Mouse (Mus musculus): ENCODE data around the gene Hax1. TPM values are rescaled to one million over a fixed set of nuclear protein-coding genes. Genes with fewer than 3 reads are reported as not detected.

Hax1 gene
- total RNA-seq, 1 experiment, result 222 TPM

DNA sequence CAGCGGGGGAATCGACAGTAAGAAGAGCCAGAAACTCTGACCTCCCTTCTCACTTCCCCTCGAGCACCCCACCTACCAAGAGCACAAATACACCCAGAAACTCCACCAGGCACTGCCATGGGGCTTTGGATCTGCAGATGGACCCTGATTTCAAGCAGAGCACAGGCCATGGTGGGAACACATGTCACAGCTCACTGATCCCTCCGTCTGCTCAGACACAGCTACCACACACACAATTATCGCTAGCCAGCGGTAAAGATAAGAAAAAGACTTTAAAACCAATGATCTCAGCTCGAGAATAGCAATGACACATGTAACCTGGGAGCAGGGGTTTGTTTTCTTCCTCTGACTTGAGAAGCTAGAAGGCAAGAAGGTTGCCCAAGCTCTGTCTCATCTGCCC lies 30.1 kb downstream of the Hax1 start:
- in situ Hi-C loops (cut with MboI; ENCODE audit: low sequenced_read_pairs in 2 of 2, unreplicated experiment in 2 of 2), result no loop called here
- TF ChIP-seq CHD2 (IDR thresholded peaks at IDR 0.05; ENCODE audit: low read depth, low read length) (no peak), ZNF384 (IDR thresholded peaks at IDR 0.05; ENCODE audit: low read depth, low read length) (no peak), ZC3H11A (IDR thresholded peaks at IDR 0.05; ENCODE audit: borderline replicate concordance, low read depth, low read length) (no peak), MAFK (IDR thresholded peaks at IDR 0.05; ENCODE audit: insufficient read depth, low read depth, low read length) (no peak), HCFC1 (IDR thresholded peaks at IDR 0.05; ENCODE audit: borderline replicate concordance, insufficient read depth, low read length) (no peak)
- Histone ChIP-seq H3K4me3 (ENCODE audit: insufficient read depth in 1 of 2, low read depth in 1 of 2, low read length in 2 of 2, poor library complexity in 1 of 2, severe bottlenecking in 1 of 2) (no peak overlapping the region), H3K9ac (ENCODE audit: insufficient read depth, low read depth, low read length, poor library complexity, severe bottlenecking) (no peak overlapping the region), H3K9me3 (ENCODE audit: control insufficient read depth, insufficient read depth, low read depth, low read length) (no peaks in the 10 kb centered on the region), H3K27ac (ENCODE audit: insufficient read depth, low read depth, low read length, poor library complexity, severe bottlenecking) (no peak overlapping the region), H3K36me3 (ENCODE audit: control insufficient read depth, insufficient read depth, low read length, poor library complexity, severe bottlenecking) (no peaks in the 10 kb centered on the region), H3K4me1 (ENCODE audit: control insufficient read depth in 2 of 2, insufficient read depth in 2 of 2, low read length in 2 of 2, poor library complexity in 1 of 2) (peaks cover 0 to 4% of the 10 kb centered on the region in 2 experiments; a peak in 2 of 4 replicates)
- no peak for DNase-seq (ENCODE audit: low read depth, low spot score)

DNA sequence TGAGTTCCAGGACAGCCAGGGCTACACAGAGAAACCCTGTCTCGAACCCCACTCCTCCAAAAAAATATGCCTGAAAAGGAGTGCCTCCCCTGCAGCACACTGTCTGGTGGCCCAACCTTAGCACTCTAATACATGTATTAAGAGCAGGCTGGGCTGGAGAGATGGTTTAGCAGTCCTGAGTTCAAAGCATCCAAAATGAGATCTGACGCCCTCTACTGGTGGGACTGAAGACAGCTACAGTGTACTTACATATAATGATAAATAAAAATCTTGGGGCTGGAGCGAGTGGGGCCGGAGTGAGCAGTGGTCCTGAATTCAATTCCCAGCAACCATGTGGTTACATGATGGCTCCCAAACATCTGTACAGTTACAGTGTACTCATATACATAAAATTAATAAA lies 31.6 kb downstream of the Hax1 start:
- Histone ChIP-seq H3K27ac (ENCODE audit: insufficient read depth, low read depth, low read length, poor library complexity, severe bottlenecking) (no peak overlapping the region), H3K9me3 (ENCODE audit: control insufficient read depth, insufficient read depth, low read depth, low read length) (no peaks in the 10 kb centered on the region), H3K36me3 (ENCODE audit: control insufficient read depth, insufficient read depth, low read length, poor library complexity, severe bottlenecking) (no peaks in the 10 kb centered on the region), H3K4me3 (ENCODE audit: insufficient read depth in 1 of 2, low read depth in 1 of 2, low read length in 2 of 2, poor library complexity in 1 of 2, severe bottlenecking in 1 of 2) (no peak overlapping the region), H3K9ac (ENCODE audit: insufficient read depth, low read depth, low read length, poor library complexity, severe bottlenecking) (no peak overlapping the region), H3K4me1 (ENCODE audit: control insufficient read depth in 2 of 2, insufficient read depth in 2 of 2, low read length in 2 of 2, poor library complexity in 1 of 2) (peaks cover 0 to 7% of the 10 kb centered on the region in 2 experiments; a peak in 2 of 4 replicates)
- peak; percentile 69 for DNase-seq (ENCODE audit: low read depth, low spot score)
- in situ Hi-C loops (cut with MboI; ENCODE audit: low sequenced_read_pairs in 2 of 2, unreplicated experiment in 2 of 2), result no loop called here
- TF ChIP-seq MAFK (IDR thresholded peaks at IDR 0.05; ENCODE audit: insufficient read depth, low read depth, low read length), result no peak
- no peak for TF ChIP-seq ZNF384 (IDR thresholded peaks at IDR 0.05; ENCODE audit: low read depth, low read length)
- TF ChIP-seq HCFC1 (IDR thresholded peaks at IDR 0.05; ENCODE audit: borderline replicate concordance, insufficient read depth, low read length), result no peak
- TF ChIP-seq CHD2 (IDR thresholded peaks at IDR 0.05; ENCODE audit: low read depth, low read length), result no peak
- no peak for TF ChIP-seq ZC3H11A (IDR thresholded peaks at IDR 0.05; ENCODE audit: borderline replicate concordance, low read depth, low read length)

DNA sequence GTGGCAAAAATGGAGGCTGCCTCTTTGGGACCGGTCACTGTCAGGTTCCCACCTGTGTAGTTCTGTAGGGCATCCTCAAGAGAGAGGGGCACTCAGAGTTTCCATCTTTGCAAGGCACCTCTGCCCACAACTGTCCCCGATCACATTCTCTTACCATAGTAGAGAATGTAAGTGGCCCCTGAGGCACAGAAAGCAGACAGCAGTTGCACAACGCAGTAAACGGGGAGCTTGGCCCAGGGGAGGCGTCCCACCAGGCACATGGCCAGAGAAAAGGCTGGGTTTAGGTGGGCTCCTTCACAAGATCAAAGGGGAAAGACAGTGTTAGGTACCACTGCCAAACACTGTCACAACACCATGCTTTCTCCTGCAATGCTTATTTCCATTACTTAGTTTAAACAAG lies 32.6 kb downstream of the Hax1 start:
- TF ChIP-seq HCFC1 (IDR thresholded peaks at IDR 0.05; ENCODE audit: borderline replicate concordance, insufficient read depth, low read length) (no peak), ZNF384 (IDR thresholded peaks at IDR 0.05; ENCODE audit: low read depth, low read length) (no peak), MAFK (IDR thresholded peaks at IDR 0.05; ENCODE audit: insufficient read depth, low read depth, low read length) (no peak), CHD2 (IDR thresholded peaks at IDR 0.05; ENCODE audit: low read depth, low read length) (no peak), ZC3H11A (IDR thresholded peaks at IDR 0.05; ENCODE audit: borderline replicate concordance, low read depth, low read length) (no peak)
- Histone ChIP-seq H3K4me3 (ENCODE audit: insufficient read depth in 1 of 2, low read depth in 1 of 2, low read length in 2 of 2, poor library complexity in 1 of 2, severe bottlenecking in 1 of 2) (no peak overlapping the region), H3K27ac (ENCODE audit: insufficient read depth, low read depth, low read length, poor library complexity, severe bottlenecking) (no peak overlapping the region), H3K4me1 (ENCODE audit: control insufficient read depth in 2 of 2, insufficient read depth in 2 of 2, low read length in 2 of 2, poor library complexity in 1 of 2) (peaks cover 0 to 8% of the 10 kb centered on the region in 2 experiments; a peak in 3 of 4 replicates), H3K36me3 (ENCODE audit: control insufficient read depth, insufficient read depth, low read length, poor library complexity, severe bottlenecking) (no peaks in the 10 kb centered on the region), H3K9ac (ENCODE audit: insufficient read depth, low read depth, low read length, poor library complexity, severe bottlenecking) (no peak overlapping the region), H3K9me3 (ENCODE audit: control insufficient read depth, insufficient read depth, low read depth, low read length) (no peaks in the 10 kb centered on the region)
- in situ Hi-C loops (cut with MboI; ENCODE audit: low sequenced_read_pairs in 2 of 2, unreplicated experiment in 2 of 2), result no loop called here
- no peak for DNase-seq (ENCODE audit: low read depth, low spot score)

DNA sequence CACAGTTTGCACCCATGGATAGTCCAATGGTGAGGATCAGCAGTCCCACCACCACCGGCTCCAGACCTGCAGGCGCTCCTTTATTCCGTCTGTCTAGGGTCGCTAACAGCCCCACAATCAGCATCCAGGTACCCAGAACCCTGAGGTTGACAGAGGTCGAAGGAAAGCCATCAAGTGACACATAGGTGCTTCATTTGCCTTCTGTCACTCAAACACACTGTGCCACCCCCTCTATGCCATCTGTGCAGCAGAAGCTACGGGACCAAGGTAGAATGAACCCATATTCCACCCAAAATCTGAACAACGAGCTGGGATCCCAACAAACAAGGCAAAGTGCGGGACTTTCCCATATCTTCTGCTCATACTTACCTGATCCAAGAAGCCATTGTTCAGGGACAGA lies 33.0 kb downstream of the Hax1 start:
- H3K9me3 ChIP-seq (ENCODE audit: control insufficient read depth, insufficient read depth, low read depth, low read length), result no peaks in the 10 kb centered on the region
- TF ChIP-seq ZC3H11A (IDR thresholded peaks at IDR 0.05; ENCODE audit: borderline replicate concordance, low read depth, low read length) (no peak), MAFK (IDR thresholded peaks at IDR 0.05; ENCODE audit: insufficient read depth, low read depth, low read length) (no peak), ZNF384 (IDR thresholded peaks at IDR 0.05; ENCODE audit: low read depth, low read length) (no peak), HCFC1 (IDR thresholded peaks at IDR 0.05; ENCODE audit: borderline replicate concordance, insufficient read depth, low read length) (no peak), CHD2 (IDR thresholded peaks at IDR 0.05; ENCODE audit: low read depth, low read length) (no peak)
- no peak overlapping the region for H3K27ac ChIP-seq (ENCODE audit: insufficient read depth, low read depth, low read length, poor library complexity, severe bottlenecking)
- H3K36me3 ChIP-seq (ENCODE audit: control insufficient read depth, insufficient read depth, low read length, poor library complexity, severe bottlenecking), result no peaks in the 10 kb centered on the region
- no peak for DNase-seq (ENCODE audit: low read depth, low spot score)
- H3K9ac ChIP-seq (ENCODE audit: insufficient read depth, low read depth, low read length, poor library complexity, severe bottlenecking), result no peak overlapping the region
- H3K4me1 ChIP-seq (ENCODE audit: control insufficient read depth in 2 of 2, insufficient read depth in 2 of 2, low read length in 2 of 2, poor library complexity in 1 of 2), result peaks cover 0 to 10% of the 10 kb centered on the region in 2 experiments; a peak in 3 of 4 replicates
- H3K4me3 ChIP-seq (ENCODE audit: insufficient read depth in 1 of 2, low read depth in 1 of 2, low read length in 2 of 2, poor library complexity in 1 of 2, severe bottlenecking in 1 of 2), result no peak overlapping the region
- in situ Hi-C loops (cut with MboI; ENCODE audit: low sequenced_read_pairs in 2 of 2, unreplicated experiment in 2 of 2), result no loop called here

All from ES-E14 (cell line).